Mouse (Mus musculus) cortical plate, adult 2 months (tissue): ENCODE results near the gene Gpm6b.
A peak's percentile ranks its signal among the peaks of the same experiment; 100 is the strongest.

Experiments
- CTCF ChIP-seq: fragments of 200-500 bp; IDR thresholded peaks from 2 replicates; pipeline ENCODE4 v1.5.1; 2011; ENCODE audit warnings: mild to moderate bottlenecking, control low read depth, low read length; ENCODE audit not compliant: insufficient read depth; ENCODE audit errors: extremely low read depth
- POLR2A ChIP-seq: fragments of 200-500 bp; IDR thresholded peaks from 2 replicates; pipeline ENCODE4 v1.6.1; 2011; ENCODE audit warnings: mild to moderate bottlenecking, low read length, control low read depth; ENCODE audit not compliant: insufficient read depth; ENCODE audit errors: extremely low read depth

- no peak for TF ChIP-seq POLR2A
- peak; percentile 52 for TF ChIP-seq CTCF
Measured at GRCm38 (mm10) chrX:166416196-166416595, 177.5 kb downstream of the Gpm6b start.
